Mouse (Mus musculus): Measurements from ENCODE around the gene Taar8c. TPM values are rescaled to one million over a fixed set of nuclear protein-coding genes. Genes with fewer than 3 reads are reported as not detected.
"Not testable (repeated sequence)": the region's sequence is repeated elsewhere in the genome, so short reads cannot be mapped to it uniquely, and the experiment has no call there.

Taar8c gene
- polyA plus RNA-seq (2015; fragmentation: Nextera tagmentation; extraction: Ambion mirVana) = not detected in 2 replicates

GRCm38 (mm10) chr10:24101812-24102211 lies at the start of gene Taar8c:
Gene Taar8c (minus strand): TSS chr10:24101912.
- 88% methylated on average over 1 of the region's 3 CpGs for WGBS
- H3K27ac ChIP-seq; H3K4me3 ChIP-seq; H3K9ac ChIP-seq; H3K9me3 ChIP-seq; H3K4me2 ChIP-seq; ATAC-seq (ENCODE audit: insufficient number of reproducible peaks, insufficient read depth, low FRiP score, low TSS enrichment, low read depth); H3K36me3 ChIP-seq; H3K27me3 ChIP-seq; H3K4me1 ChIP-seq: not testable (repeated sequence)

- H3K4me2 ChIP-seq = peak overlapping the region; percentile 71
- WGBS = 32% methylated on average over 7 of the region's 7 CpGs
- H3K36me3 ChIP-seq = peaks cover under 1% of the 10 kb centered on the region; the same call in 1 of the 2 replicates
- H3K4me1 ChIP-seq = peaks cover 9% of the 10 kb centered on the region
- peak overlapping the region; percentile 80 for H3K4me3 ChIP-seq
- peak overlapping the region; percentile 54 for H3K9ac ChIP-seq
- H3K27ac ChIP-seq = no peak overlapping the region
- ATAC-seq (ENCODE audit: insufficient number of reproducible peaks, insufficient read depth, low FRiP score, low TSS enrichment, low read depth) = no peak
- H3K9me3 ChIP-seq = no peaks in the 10 kb centered on the region
- H3K27me3 ChIP-seq = no peaks in the 10 kb centered on the region
Measured at GRCm38 (mm10) chr10:24150086-24150485, 48.4 kb upstream of the Taar8c start.

GRCm38 (mm10) chr10:24149135-24149781 lies 47.5 kb upstream of the Taar8c start, which contains the start of gene Stx7:
Gene Stx7 (plus strand): TSS chr10:24149302.
- ATAC-seq (ENCODE audit: insufficient number of reproducible peaks, insufficient read depth, low FRiP score, low TSS enrichment, low read depth) = peak; percentile 93
- Histone ChIP-seq H3K4me3 (peak within 1 kb of the TSS; percentile 80), H3K27me3 (no peaks in the 10 kb centered on the region), H3K9ac (peak within 1 kb of the TSS; percentile 81), H3K27ac (peak within 1 kb of the TSS; percentile 39), H3K36me3 (no peaks in the 10 kb centered on the region), H3K4me2 (peak within 1 kb of the TSS; percentile 71), H3K9me3 (no peaks in the 10 kb centered on the region), H3K4me1 (peaks cover 9% of the 10 kb centered on the region)
- WGBS = under 1% methylated on average over 45 of the region's 45 CpGs

- Histone ChIP-seq H3K4me1 (no peaks in the 10 kb centered on the region), H3K4me2 (no peak overlapping the region), H3K9me3 (no peaks in the 10 kb centered on the region), H3K4me3 (no peak overlapping the region), H3K36me3 (no peaks in the 10 kb centered on the region), H3K27me3 (no peaks in the 10 kb centered on the region), H3K27ac (no peak overlapping the region), H3K9ac (no peak overlapping the region)
- WGBS = 79% methylated on average over 3 of the region's 3 CpGs
- no peak for ATAC-seq (ENCODE audit: insufficient number of reproducible peaks, insufficient read depth, low FRiP score, low TSS enrichment, low read depth)
Measured at GRCm38 (mm10) chr10:24142735-24143134, 41.0 kb upstream of the Taar8c start.

- no peaks in the 10 kb centered on the region for H3K4me1 ChIP-seq
- 75% methylated on average over 2 of the region's 2 CpGs for WGBS
- H3K9me3 ChIP-seq = no peaks in the 10 kb centered on the region
- ATAC-seq (ENCODE audit: insufficient number of reproducible peaks, insufficient read depth, low FRiP score, low TSS enrichment, low read depth) = no peak
- H3K36me3 ChIP-seq = no peaks in the 10 kb centered on the region
- H3K9ac ChIP-seq = no peak overlapping the region
- no peak overlapping the region for H3K4me3 ChIP-seq
- no peak overlapping the region for H3K27ac ChIP-seq
- H3K4me2 ChIP-seq = no peak overlapping the region
- H3K27me3 ChIP-seq = no peaks in the 10 kb centered on the region
Measured at GRCm38 (mm10) chr10:24138623-24139261, 37.0 kb upstream of the Taar8c start.

GRCm38 (mm10) chr10:24134071-24134645 lies 32.4 kb upstream of the Taar8c start:
- Histone ChIP-seq H3K9me3 (no peaks in the 10 kb centered on the region), H3K27ac (no peak overlapping the region), H3K4me3 (no peak overlapping the region), H3K36me3 (no peaks in the 10 kb centered on the region), H3K9ac (no peak overlapping the region), H3K27me3 (no peaks in the 10 kb centered on the region), H3K4me2 (no peak overlapping the region), H3K4me1 (no peaks in the 10 kb centered on the region)
- WGBS = 57% methylated on average over 7 of the region's 7 CpGs
- no peak for ATAC-seq (ENCODE audit: insufficient number of reproducible peaks, insufficient read depth, low FRiP score, low TSS enrichment, low read depth)

GRCm38 (mm10) chr10:24133132-24133531 lies 31.4 kb upstream of the Taar8c start:
- H3K9me3 ChIP-seq = no peaks in the 10 kb centered on the region
- 32% methylated on average over 2 of the region's 2 CpGs for WGBS
- no peaks in the 10 kb centered on the region for H3K36me3 ChIP-seq
- H3K4me3 ChIP-seq = no peak overlapping the region
- no peak overlapping the region for H3K9ac ChIP-seq
- H3K27ac ChIP-seq = no peak overlapping the region
- H3K27me3 ChIP-seq = no peaks in the 10 kb centered on the region
- no peak overlapping the region for H3K4me2 ChIP-seq
- H3K4me1 ChIP-seq = no peaks in the 10 kb centered on the region
- ATAC-seq (ENCODE audit: insufficient number of reproducible peaks, insufficient read depth, low FRiP score, low TSS enrichment, low read depth) = no peak

- WGBS = 10% methylated on average over 5 of the region's 5 CpGs
- no peaks in the 10 kb centered on the region for H3K27me3 ChIP-seq
- H3K36me3 ChIP-seq = no peaks in the 10 kb centered on the region
- H3K27ac ChIP-seq = no peak overlapping the region
- no peak for ATAC-seq (ENCODE audit: insufficient number of reproducible peaks, insufficient read depth, low FRiP score, low TSS enrichment, low read depth)
- H3K4me2 ChIP-seq = no peak overlapping the region
- H3K9ac ChIP-seq = no peak overlapping the region
- no peaks in the 10 kb centered on the region for H3K4me1 ChIP-seq
- H3K4me3 ChIP-seq = no peak overlapping the region
- no peaks in the 10 kb centered on the region for H3K9me3 ChIP-seq
Measured at GRCm38 (mm10) chr10:24132273-24132672, 30.6 kb upstream of the Taar8c start.

- H3K27me3 ChIP-seq = no peaks in the 10 kb centered on the region
- no peaks in the 10 kb centered on the region for H3K4me1 ChIP-seq
- 16% methylated on average over 9 of the region's 9 CpGs for WGBS
- no peaks in the 10 kb centered on the region for H3K36me3 ChIP-seq
- ATAC-seq (ENCODE audit: insufficient number of reproducible peaks, insufficient read depth, low FRiP score, low TSS enrichment, low read depth) = no peak; the same call in 1 of the 2 replicates
- H3K27ac ChIP-seq = no peak overlapping the region
- H3K4me3 ChIP-seq = peak overlapping the region; percentile 27
- 0 out of 2 replicates have a peak overlapping the region, but pooled peaks have one; percentile 32 for H3K9ac ChIP-seq
- peak overlapping the region; percentile 53 for H3K4me2 ChIP-seq
- H3K9me3 ChIP-seq = no peaks in the 10 kb centered on the region
Measured at GRCm38 (mm10) chr10:24131451-24132262, 29.9 kb upstream of the Taar8c start.

- H3K9me3 ChIP-seq = peaks cover 6% of the 10 kb centered on the region; the same call in 1 of the 2 replicates
- no peaks in the 10 kb centered on the region for H3K36me3 ChIP-seq
- 50% methylated on average over 6 of the region's 6 CpGs for WGBS
- ATAC-seq (ENCODE audit: insufficient number of reproducible peaks, insufficient read depth, low FRiP score, low TSS enrichment, low read depth) = no peak
- H3K27me3 ChIP-seq = no peaks in the 10 kb centered on the region
- no peak overlapping the region for H3K4me2 ChIP-seq
- H3K4me1 ChIP-seq = no peaks in the 10 kb centered on the region
- H3K27ac ChIP-seq = no peak overlapping the region
- no peak overlapping the region for H3K4me3 ChIP-seq
- H3K9ac ChIP-seq = no peak overlapping the region
Measured at GRCm38 (mm10) chr10:24111116-24111778, 9.5 kb upstream of the Taar8c start.

- H3K9me3 ChIP-seq; H3K4me2 ChIP-seq; H3K9ac ChIP-seq; H3K36me3 ChIP-seq; ATAC-seq (ENCODE audit: insufficient number of reproducible peaks, insufficient read depth, low FRiP score, low TSS enrichment, low read depth); H3K27me3 ChIP-seq; H3K4me3 ChIP-seq; H3K4me1 ChIP-seq; H3K27ac ChIP-seq: not testable (repeated sequence)
- 81% methylated on average over 8 of the region's 8 CpGs for WGBS
Measured at GRCm38 (mm10) chr10:24109434-24109833, 7.7 kb upstream of the Taar8c start, which contains the start of gene Taar9. Gene Taar9 (minus strand): TSS chr10:24109534.
